Mouse (Mus musculus) liver, postnatal 0 days (tissue): Measurements from ENCODE around the gene Dnajc6.

Source experiments
- CTCF ChIP-seq: sonication (generic); IDR thresholded peaks from 2 replicates; pipeline ENCODE4 v1.5.1; 2016; ENCODE audit warnings: antibody characterized with exemption, low read depth
- EP300 ChIP-seq: IDR thresholded peaks from 2 replicates; pipeline ENCODE4 v1.6.1; 2016; ENCODE audit warnings: antibody characterized with exemption, low read depth, mild to moderate bottlenecking

- TF ChIP-seq CTCF (no peak), EP300 (no peak)
These were observed 55.0 kb downstream of the Dnajc6 start for GRCm38 (mm10) chr4:101551425-101551824.
